Mouse (Mus musculus): ENCODE measurements around the gene Gm49403. TPM values are rescaled to one million over a fixed set of nuclear protein-coding genes. Genes with fewer than 3 reads are reported as not detected.

Gm49403 gene
- total and polyA plus RNA-seq, 2 experiments from 2014 or later: not detected

GRCm38 (mm10) chr19:8919000-8919399 lies 35.3 kb downstream of the Gm49403 start:
- Histone ChIP-seq H3K9ac (replicated peaks; ENCODE audit: low read length) (no peak overlapping the region), H3K27ac (no peak overlapping the region), H3K4me1 (ENCODE audit: insufficient read depth, low read length) (peaks cover 9% of the 10 kb centered on the region), H3K9me3 (ENCODE audit: low read length) (no peaks in the 10 kb centered on the region), H3K4me3 (ENCODE audit: low read length) (no peak overlapping the region), H3K27me3 (ENCODE audit: insufficient read depth, low read length) (no peaks in the 10 kb centered on the region), H3K4me2 (ENCODE audit: low read depth, low read length) (no peak overlapping the region), H3K36me3 (ENCODE audit: insufficient read depth, low read length) (peaks cover 31% of the 10 kb centered on the region)
- WGBS: 91% methylated on average over 3 of the region's 3 CpGs
- no peak for TF ChIP-seq CTCF (IDR thresholded peaks at IDR 0.05; ENCODE audit: low read depth)
- DNase-seq (ENCODE audit: low spot score) (no peak), ATAC-seq (no peak)

DNA sequence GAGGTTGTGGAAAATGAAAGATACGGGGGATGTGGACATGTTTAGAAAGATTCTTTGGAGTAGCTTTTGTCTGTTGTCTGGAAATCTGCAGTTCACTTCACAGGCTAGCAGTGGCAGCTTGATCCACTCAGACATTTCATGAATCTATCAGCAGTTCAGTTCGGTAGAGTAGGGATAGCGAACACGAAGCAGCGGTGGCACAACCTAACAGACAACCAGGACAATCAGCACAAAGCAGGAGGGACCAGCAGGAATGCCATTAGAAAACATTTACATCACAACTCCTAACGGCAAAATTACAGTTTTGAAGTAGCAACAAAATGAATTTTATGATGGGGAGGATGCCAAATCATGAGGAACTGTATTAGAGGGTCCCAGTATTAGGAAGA lies 35.9 kb downstream of the Gm49403 start:
- ATAC-seq (no peak), DNase-seq (ENCODE audit: low spot score) (no peak)
- peaks cover 9% of the 10 kb centered on the region for H3K4me1 ChIP-seq (ENCODE audit: insufficient read depth, low read length)
- H3K9me3 ChIP-seq (ENCODE audit: low read length): no peaks in the 10 kb centered on the region
- whole genome bisulfite sequencing: 63% methylated on average over 6 of the region's 6 CpGs
- H3K27ac ChIP-seq: peak overlapping the region; percentile 79
- H3K36me3 ChIP-seq (ENCODE audit: insufficient read depth, low read length): peaks cover 25% of the 10 kb centered on the region
- H3K9ac ChIP-seq (replicated peaks; ENCODE audit: low read length): peak overlapping the region; percentile 85; the same call in 1 of the 2 replicates
- no peaks in the 10 kb centered on the region for H3K27me3 ChIP-seq (ENCODE audit: insufficient read depth, low read length)
- TF ChIP-seq CTCF (IDR thresholded peaks at IDR 0.05; ENCODE audit: low read depth): no peak
- peak overlapping the region; percentile 89; the same call in 1 of the 2 replicates for H3K4me3 ChIP-seq (ENCODE audit: low read length)
- peak overlapping the region; percentile 91 for H3K4me2 ChIP-seq (ENCODE audit: low read depth, low read length)

GRCm38 (mm10) chr19:8920073-8920736 lies 36.5 kb downstream of the Gm49403 start, which contains the start of gene B3gat3:
Gene B3gat3 (plus strand): TSS chr19:8920374.
- 4% methylated on average over 31 of the region's 50 CpGs for WGBS
- DNase-seq (ENCODE audit: low spot score) (peak; percentile 96), ATAC-seq (peak; percentile 98)

DNA sequence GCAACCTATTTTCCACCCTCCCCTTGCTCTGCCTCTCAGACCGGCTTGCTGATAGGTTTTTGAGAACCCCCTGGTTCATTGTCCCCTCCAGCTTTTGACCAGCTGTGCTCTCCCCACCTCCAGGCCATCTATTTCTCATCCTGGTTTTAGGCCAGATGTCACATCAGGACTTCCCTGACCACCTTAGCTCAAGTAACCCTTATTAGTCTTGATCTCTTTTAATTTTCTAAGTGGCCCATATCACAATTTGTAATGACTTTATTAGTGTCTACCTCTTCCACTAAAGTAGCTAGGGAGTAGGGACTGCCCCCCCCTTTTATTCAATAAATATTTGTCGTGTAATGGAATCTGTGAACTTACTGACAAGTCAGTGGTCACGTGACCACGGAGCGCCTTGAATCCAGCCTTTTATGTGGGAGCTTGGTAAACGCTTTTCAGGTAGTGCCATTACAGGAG lies 37.1 kb downstream of the Gm49403 start:
- Histone ChIP-seq H3K4me2 (ENCODE audit: low read depth, low read length) (peak overlapping the region; percentile 91), H3K9ac (replicated peaks; ENCODE audit: low read length) (peak overlapping the region; percentile 85), H3K27ac (peak overlapping the region; percentile 79), H3K27me3 (ENCODE audit: insufficient read depth, low read length) (no peaks in the 10 kb centered on the region), H3K4me1 (ENCODE audit: insufficient read depth, low read length) (peaks cover 9% of the 10 kb centered on the region), H3K9me3 (ENCODE audit: low read length) (no peaks in the 10 kb centered on the region), H3K36me3 (ENCODE audit: insufficient read depth, low read length) (peaks cover 17% of the 10 kb centered on the region), H3K4me3 (ENCODE audit: low read length) (peak overlapping the region; percentile 89)
- WGBS: under 1% methylated on average over 6 of the region's 6 CpGs
- no peak for ATAC-seq
- DNase-seq (ENCODE audit: low spot score): peak; percentile 57
- TF ChIP-seq CTCF (IDR thresholded peaks at IDR 0.05; ENCODE audit: low read depth): no peak

More at GRCm38 (mm10) chr19:8920073-8920736, 36.5 kb downstream of the Gm49403 start, which contains the start of gene B3gat3:
- Histone ChIP-seq H3K9ac (replicated peaks; ENCODE audit: low read length) (peak within 1 kb of the TSS; percentile 85), H3K9me3 (ENCODE audit: low read length) (no peaks in the 10 kb centered on the region), H3K4me3 (ENCODE audit: low read length) (peak within 1 kb of the TSS; percentile 89), H3K27me3 (ENCODE audit: insufficient read depth, low read length) (no peaks in the 10 kb centered on the region), H3K27ac (peak within 1 kb of the TSS; percentile 79), H3K4me2 (ENCODE audit: low read depth, low read length) (peak within 1 kb of the TSS; percentile 91), H3K36me3 (ENCODE audit: insufficient read depth, low read length) (peaks cover 19% of the 10 kb centered on the region), H3K4me1 (ENCODE audit: insufficient read depth, low read length) (peaks cover 9% of the 10 kb centered on the region)
- TF ChIP-seq CTCF (IDR thresholded peaks at IDR 0.05; ENCODE audit: low read depth): no peak

GRCm38 (mm10) chr19:8921741-8922140 lies 38.0 kb downstream of the Gm49403 start:
- peak overlapping the region; percentile 91 for H3K4me2 ChIP-seq (ENCODE audit: low read depth, low read length)
- no peak for TF ChIP-seq CTCF (IDR thresholded peaks at IDR 0.05; ENCODE audit: low read depth)
- 75% methylated on average over 9 of the region's 9 CpGs for WGBS
- H3K36me3 ChIP-seq (ENCODE audit: insufficient read depth, low read length): peaks cover 13% of the 10 kb centered on the region
- no peaks in the 10 kb centered on the region for H3K27me3 ChIP-seq (ENCODE audit: insufficient read depth, low read length)
- ATAC-seq (no peak), DNase-seq (ENCODE audit: low spot score) (no peak)
- no peak overlapping the region for H3K9ac ChIP-seq (replicated peaks; ENCODE audit: low read length)
- no peak overlapping the region for H3K4me3 ChIP-seq (ENCODE audit: low read length)
- H3K9me3 ChIP-seq (ENCODE audit: low read length): no peaks in the 10 kb centered on the region
- peaks cover 9% of the 10 kb centered on the region for H3K4me1 ChIP-seq (ENCODE audit: insufficient read depth, low read length)
- no peak overlapping the region for H3K27ac ChIP-seq

- Histone ChIP-seq H3K4me1 (ENCODE audit: insufficient read depth, low read length) (no peaks in the 10 kb centered on the region; the same call in 1 of the 2 replicates), H3K27me3 (ENCODE audit: insufficient read depth, low read length) (no peaks in the 10 kb centered on the region), H3K9ac (replicated peaks; ENCODE audit: low read length) (no peak overlapping the region), H3K27ac (no peak overlapping the region), H3K4me2 (ENCODE audit: low read depth, low read length) (no peak overlapping the region), H3K9me3 (ENCODE audit: low read length) (no peaks in the 10 kb centered on the region), H3K36me3 (ENCODE audit: insufficient read depth, low read length) (peaks cover 8% of the 10 kb centered on the region; the same call in 1 of the 2 replicates), H3K4me3 (ENCODE audit: low read length) (no peak overlapping the region)
- ATAC-seq (no peak), DNase-seq (ENCODE audit: low spot score) (no peak)
- WGBS: 87% methylated on average over 2 of the region's 2 CpGs
- TF ChIP-seq CTCF (IDR thresholded peaks at IDR 0.05; ENCODE audit: low read depth): no peak
Observed at GRCm38 (mm10) chr19:8926766-8927165, 43.0 kb downstream of the Gm49403 start.

Measured in hindbrain, postnatal 0 days (tissue).